Mouse (Mus musculus): ENCODE measurements at regions not wholly inside any gene's neighbourhood (a gene's known extent, or its start where the extent isn't known, plus 50 kb on each side); places are given as distances from the start of the nearest gene placed in this dataset.

GRCm38 (mm10) chr9:46469521-46469920 is 149.7 kb upstream of the 4931429L15Rik start:
- TF ChIP-seq POLR2A (IDR thresholded peaks at IDR 0.05; ENCODE audit: low read depth, low read length) (no peak), CTCF (IDR thresholded peaks at IDR 0.05; ENCODE audit: extremely low read depth, insufficient read length, insufficient replicate concordance, low read depth, low read length) (no peak)
- H3K27ac ChIP-seq (ENCODE audit: insufficient read depth, low read depth, low read length), result no peak overlapping the region
- 39% methylated on average over 7 of the region's 7 CpGs for WGBS
- no peaks in the 10 kb centered on the region; the same call in 1 of the 2 replicates for H3K4me1 ChIP-seq (ENCODE audit: control insufficient read depth, insufficient read depth, insufficient read length, low read length)
- H3K27me3 ChIP-seq (ENCODE audit: control insufficient read depth, insufficient read depth, low read length), result no peaks in the 10 kb centered on the region
- no peak overlapping the region for H3K4me3 ChIP-seq (ENCODE audit: low read depth, low read length)
- H3K36me3 ChIP-seq (ENCODE audit: control insufficient read depth, insufficient read depth, low read length), result no peaks in the 10 kb centered on the region

GRCm38 (mm10) chr9:46468306-46468705 is 148.5 kb upstream of the 4931429L15Rik start:
- H3K27ac ChIP-seq (ENCODE audit: insufficient read depth, low read depth, low read length), result no peak overlapping the region
- no peaks in the 10 kb centered on the region; the same call in 1 of the 2 replicates for H3K4me1 ChIP-seq (ENCODE audit: control insufficient read depth, insufficient read depth, insufficient read length, low read length)
- 56% methylated on average over 2 of the region's 2 CpGs for WGBS
- no peak overlapping the region for H3K4me3 ChIP-seq (ENCODE audit: low read depth, low read length)
- TF ChIP-seq POLR2A (IDR thresholded peaks at IDR 0.05; ENCODE audit: low read depth, low read length) (no peak), CTCF (IDR thresholded peaks at IDR 0.05; ENCODE audit: extremely low read depth, insufficient read length, insufficient replicate concordance, low read depth, low read length) (no peak)
- no peaks in the 10 kb centered on the region for H3K36me3 ChIP-seq (ENCODE audit: control insufficient read depth, insufficient read depth, low read length)
- H3K27me3 ChIP-seq (ENCODE audit: control insufficient read depth, insufficient read depth, low read length), result no peaks in the 10 kb centered on the region

- TF ChIP-seq POLR2A (IDR thresholded peaks at IDR 0.05; ENCODE audit: low read depth, low read length) (no peak), CTCF (IDR thresholded peaks at IDR 0.05; ENCODE audit: extremely low read depth, insufficient read length, insufficient replicate concordance, low read depth, low read length) (no peak)
- no peak overlapping the region for H3K4me3 ChIP-seq (ENCODE audit: low read depth, low read length)
- no peaks in the 10 kb centered on the region for H3K36me3 ChIP-seq (ENCODE audit: control insufficient read depth, insufficient read depth, low read length)
- H3K27ac ChIP-seq (ENCODE audit: insufficient read depth, low read depth, low read length), result no peak overlapping the region
- H3K27me3 ChIP-seq (ENCODE audit: control insufficient read depth, insufficient read depth, low read length), result no peaks in the 10 kb centered on the region
- no peaks in the 10 kb centered on the region; the same call in 1 of the 2 replicates for H3K4me1 ChIP-seq (ENCODE audit: control insufficient read depth, insufficient read depth, insufficient read length, low read length)
- 82% methylated on average over 3 of the region's 3 CpGs for whole genome bisulfite sequencing
Observed at GRCm38 (mm10) chr9:46467671-46468070, 147.9 kb upstream of the 4931429L15Rik start.

- no peak overlapping the region for H3K27ac ChIP-seq (ENCODE audit: insufficient read depth, low read depth, low read length)
- H3K36me3 ChIP-seq (ENCODE audit: control insufficient read depth, insufficient read depth, low read length), result no peaks in the 10 kb centered on the region
- H3K4me1 ChIP-seq (ENCODE audit: control insufficient read depth, insufficient read depth, insufficient read length, low read length), result no peaks in the 10 kb centered on the region; the same call in 1 of the 2 replicates
- H3K27me3 ChIP-seq (ENCODE audit: control insufficient read depth, insufficient read depth, low read length), result no peaks in the 10 kb centered on the region
- no peak for TF ChIP-seq POLR2A (IDR thresholded peaks at IDR 0.05; ENCODE audit: low read depth, low read length)
- TF ChIP-seq CTCF (IDR thresholded peaks at IDR 0.05; ENCODE audit: extremely low read depth, insufficient read length, insufficient replicate concordance, low read depth, low read length), result no peak
- no peak overlapping the region for H3K4me3 ChIP-seq (ENCODE audit: low read depth, low read length)
- WGBS, result 81% methylated on average over 5 of the region's 5 CpGs
Observed at GRCm38 (mm10) chr9:46462681-46463080, 142.9 kb upstream of the 4931429L15Rik start.

GRCm38 (mm10) chr9:46457945-46458344 is 138.2 kb upstream of the 4931429L15Rik start:
- TF ChIP-seq CTCF (IDR thresholded peaks at IDR 0.05; ENCODE audit: extremely low read depth, insufficient read length, insufficient replicate concordance, low read depth, low read length) (no peak), POLR2A (IDR thresholded peaks at IDR 0.05; ENCODE audit: low read depth, low read length) (no peak)
- no peaks in the 10 kb centered on the region for H3K27me3 ChIP-seq (ENCODE audit: control insufficient read depth, insufficient read depth, low read length)
- H3K4me3 ChIP-seq (ENCODE audit: low read depth, low read length), result no peak overlapping the region
- 92% methylated on average over 6 of the region's 6 CpGs for WGBS
- H3K4me1 ChIP-seq (ENCODE audit: control insufficient read depth, insufficient read depth, insufficient read length, low read length), result no peaks in the 10 kb centered on the region
- no peaks in the 10 kb centered on the region for H3K36me3 ChIP-seq (ENCODE audit: control insufficient read depth, insufficient read depth, low read length)
- H3K27ac ChIP-seq (ENCODE audit: insufficient read depth, low read depth, low read length), result no peak overlapping the region

- no peak overlapping the region for H3K4me3 ChIP-seq (ENCODE audit: low read depth, low read length)
- TF ChIP-seq POLR2A (IDR thresholded peaks at IDR 0.05; ENCODE audit: low read depth, low read length), result no peak
- TF ChIP-seq CTCF (IDR thresholded peaks at IDR 0.05; ENCODE audit: extremely low read depth, insufficient read length, insufficient replicate concordance, low read depth, low read length), result no peak
Observed at GRCm38 (mm10) chr9:46454807-46455610, 135.2 kb upstream of the 4931429L15Rik start.

GRCm38 (mm10) chr9:46443191-46444095 is 123.7 kb upstream of the 4931429L15Rik start:
- Histone ChIP-seq H3K27me3 (ENCODE audit: control insufficient read depth, insufficient read depth, low read length) (peaks cover 16% of the 10 kb centered on the region), H3K4me1 (ENCODE audit: control insufficient read depth, insufficient read depth, insufficient read length, low read length) (no peaks in the 10 kb centered on the region), H3K4me3 (ENCODE audit: low read depth, low read length) (peak overlapping the region; percentile 17), H3K27ac (ENCODE audit: insufficient read depth, low read depth, low read length) (no peak overlapping the region), H3K36me3 (ENCODE audit: control insufficient read depth, insufficient read depth, low read length) (no peaks in the 10 kb centered on the region)
- 3% methylated on average over 53 of the region's 53 CpGs for WGBS
- TF ChIP-seq CTCF (IDR thresholded peaks at IDR 0.05; ENCODE audit: extremely low read depth, insufficient read length, insufficient replicate concordance, low read depth, low read length), result no peak
- no peak for TF ChIP-seq POLR2A (IDR thresholded peaks at IDR 0.05; ENCODE audit: low read depth, low read length)

More at GRCm38 (mm10) chr9:46454807-46455610, 135.2 kb upstream of the 4931429L15Rik start:
- no peak overlapping the region for H3K27ac ChIP-seq (ENCODE audit: insufficient read depth, low read depth, low read length)
- H3K36me3 ChIP-seq (ENCODE audit: control insufficient read depth, insufficient read depth, low read length), result no peaks in the 10 kb centered on the region
- 39% methylated on average over 7 of the region's 7 CpGs for WGBS
- no peaks in the 10 kb centered on the region for H3K4me1 ChIP-seq (ENCODE audit: control insufficient read depth, insufficient read depth, insufficient read length, low read length)
- H3K27me3 ChIP-seq (ENCODE audit: control insufficient read depth, insufficient read depth, low read length), result no peaks in the 10 kb centered on the region

Data from small intestine, adult 2 months (tissue).